Mouse (Mus musculus): ENCODE results near the gene Olfr661. TPM values are rescaled to one million over a fixed set of nuclear protein-coding genes. Genes with fewer than 3 reads are reported as not detected.

Olfr661 gene
- polyA plus RNA-seq (2012; rRNA removed) = not detected in 2 replicates

DNA sequence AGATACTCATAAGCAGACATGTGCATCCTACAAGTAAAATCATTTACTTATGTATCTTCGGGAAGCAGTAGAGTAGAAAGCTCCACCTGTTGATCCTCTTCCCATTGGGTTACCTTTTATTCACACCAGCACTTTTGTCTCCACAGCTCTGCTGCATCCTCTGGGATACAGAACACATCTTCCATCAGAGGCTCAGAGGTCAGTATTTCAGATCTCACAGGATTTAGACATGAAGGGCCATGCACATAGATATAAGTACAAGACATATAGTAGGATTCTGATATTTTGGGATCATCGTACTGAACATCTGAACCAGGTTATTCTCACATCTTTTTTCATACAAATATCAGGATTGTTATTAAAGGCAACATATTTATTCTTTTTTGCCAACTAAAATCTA lies at the start of gene Olfr661:
Olfr661 (plus strand) TSS at position 301 of the 400 bp plus-strand sequence.
- Histone ChIP-seq H3K4me3 (ENCODE audit: insufficient read depth, low read depth, low read length) (no peak within 1 kb of the TSS), H3K27ac (ENCODE audit: insufficient read depth, low read depth, low read length) (no peak within 1 kb of the TSS), H3K4me1 (ENCODE audit: control insufficient read depth, insufficient read depth, low read length) (no peaks in the 10 kb centered on the region), H3K36me3 (ENCODE audit: control insufficient read depth, insufficient read depth, low read length) (no peaks in the 10 kb centered on the region), H3K27me3 (replicated peaks; ENCODE audit: control insufficient read depth, insufficient read depth, low read length) (no peaks in the 10 kb centered on the region; the same call in 1 of the 2 replicates)
- 84% methylated on average over 2 of the region's 2 CpGs for WGBS
- DNase-seq = no peak
- TF ChIP-seq CTCF (conservative IDR thresholded peaks at IDR 0.05; ENCODE audit: insufficient read depth, insufficient read length, low read depth, low read length) (no peak), POLR2A (IDR thresholded peaks at IDR 0.05; ENCODE audit: low read depth, low read length) (no peak)

DNA sequence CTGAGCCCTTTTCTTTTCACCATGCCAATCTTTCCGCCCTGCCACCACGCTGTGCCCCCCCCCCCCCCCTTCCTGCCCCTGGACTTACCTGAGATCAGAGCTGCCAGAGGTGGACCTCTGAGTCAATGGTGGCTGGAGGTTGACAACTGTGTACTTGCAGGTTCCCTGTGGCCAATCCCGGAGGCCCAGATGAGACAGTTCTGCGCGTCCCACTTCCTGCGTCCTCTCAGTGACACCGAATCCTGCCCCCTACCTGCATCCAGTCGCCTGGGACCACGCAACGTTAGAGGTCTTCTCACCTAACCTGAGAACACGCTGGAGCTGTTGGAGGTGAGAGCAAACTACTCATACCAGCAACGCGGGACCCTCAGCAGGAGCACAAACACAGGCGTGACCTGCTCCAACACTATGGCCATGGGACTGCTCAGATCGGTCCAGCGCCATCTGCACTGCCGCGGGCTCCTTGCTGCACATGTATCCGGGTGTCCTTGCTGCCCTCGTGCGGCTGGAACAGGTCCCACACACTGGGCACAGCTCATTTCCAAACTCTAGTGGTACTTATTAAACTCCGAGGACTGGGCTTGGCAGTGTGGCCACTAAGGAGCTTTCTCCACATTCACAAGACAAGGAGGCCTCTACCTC lies 39.3 kb upstream of the Olfr661 start, which contains the start of gene Olfr658:
Olfr658 (minus strand) TSS at position 465 of the 642 bp plus-strand sequence.
- Histone ChIP-seq H3K4me1 (ENCODE audit: control insufficient read depth, insufficient read depth, low read length) (no peaks in the 10 kb centered on the region), H3K27me3 (replicated peaks; ENCODE audit: control insufficient read depth, insufficient read depth, low read length) (no peaks in the 10 kb centered on the region), H3K4me3 (ENCODE audit: insufficient read depth, low read depth, low read length) (no peak within 1 kb of the TSS), H3K27ac (ENCODE audit: insufficient read depth, low read depth, low read length) (no peak within 1 kb of the TSS), H3K36me3 (ENCODE audit: control insufficient read depth, insufficient read depth, low read length) (no peaks in the 10 kb centered on the region)
- peak; percentile 26 for DNase-seq
- WGBS = 28% methylated on average over 21 of the region's 22 CpGs
- TF ChIP-seq POLR2A (IDR thresholded peaks at IDR 0.05; ENCODE audit: low read depth, low read length) (no peak), CTCF (conservative IDR thresholded peaks at IDR 0.05; ENCODE audit: insufficient read depth, insufficient read length, low read depth, low read length) (peak; percentile 51)

DNA sequence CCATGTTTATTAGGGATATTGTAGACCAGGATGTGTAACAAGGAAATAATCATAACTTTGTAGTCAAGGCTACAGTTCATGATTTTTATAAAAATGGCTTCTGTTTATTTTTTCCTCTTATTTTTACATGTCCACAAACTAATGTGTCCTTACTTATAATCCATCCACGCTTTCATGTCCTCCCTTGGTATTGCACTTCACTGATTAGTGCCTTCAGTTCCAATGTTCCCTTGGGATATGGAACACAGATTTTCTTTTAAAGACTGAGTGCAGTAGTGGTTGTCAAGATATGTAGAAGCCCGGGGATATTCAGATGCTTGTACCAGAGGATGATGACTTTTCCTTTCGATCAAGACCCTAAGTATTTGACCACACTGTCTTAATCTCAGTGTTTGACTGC lies 19.8 kb upstream of the Olfr661 start, which contains the start of gene Olfr659:
Olfr659 (plus strand) TSS at position 301 of the 400 bp plus-strand sequence.
- H3K4me3 ChIP-seq (ENCODE audit: insufficient read depth, low read depth, low read length) = no peak within 1 kb of the TSS
- TF ChIP-seq POLR2A (IDR thresholded peaks at IDR 0.05; ENCODE audit: low read depth, low read length) = no peak
- no peak for TF ChIP-seq CTCF (conservative IDR thresholded peaks at IDR 0.05; ENCODE audit: insufficient read depth, insufficient read length, low read depth, low read length)
- no peaks in the 10 kb centered on the region for H3K4me1 ChIP-seq (ENCODE audit: control insufficient read depth, insufficient read depth, low read length)
- no peak within 1 kb of the TSS for H3K27ac ChIP-seq (ENCODE audit: insufficient read depth, low read depth, low read length)
- no peaks in the 10 kb centered on the region for H3K27me3 ChIP-seq (replicated peaks; ENCODE audit: control insufficient read depth, insufficient read depth, low read length)
- 80% methylated on average over 3 of the region's 3 CpGs for WGBS
- no peak for DNase-seq
- no peaks in the 10 kb centered on the region for H3K36me3 ChIP-seq (ENCODE audit: control insufficient read depth, insufficient read depth, low read length)

Other genes with a start within 250 kb of the Olfr661 start
- 2.1 and 4.6 TPM in 2 replicates for gene Trim30a, start 221.3 kb upstream of the Olfr661 start, polyA plus RNA-seq (2012; rRNA removed)
- 0.39 and 0.92 TPM in 2 replicates for gene Trim30d, start 178.7 kb upstream of the Olfr661 start, polyA plus RNA-seq (2012; rRNA removed)
- not detected in 2 replicates for gene Olfr651, start 136.4 kb upstream of the Olfr661 start, polyA plus RNA-seq (2012; rRNA removed)
- gene Olfr652, start 125.6 kb upstream of the Olfr661 start, polyA plus RNA-seq (2012; rRNA removed) = not detected in 2 replicates
- not detected in 2 replicates for gene Olfr653, start 109.2 kb upstream of the Olfr661 start, polyA plus RNA-seq (2012; rRNA removed)
- gene Olfr654, start 99.5 kb upstream of the Olfr661 start, polyA plus RNA-seq (2012; rRNA removed) = not detected in 2 replicates
- not detected in 2 replicates for gene Olfr655, start 84.7 kb upstream of the Olfr661 start, polyA plus RNA-seq (2012; rRNA removed)
- not detected in 2 replicates for gene Olfr656, start 72.5 kb upstream of the Olfr661 start, polyA plus RNA-seq (2012; rRNA removed)
- gene Olfr657, start 61.7 kb upstream of the Olfr661 start, polyA plus RNA-seq (2012; rRNA removed) = not detected in 2 replicates
- gene Olfr658, start 39.2 kb upstream of the Olfr661 start, polyA plus RNA-seq (2012; rRNA removed) = not detected in 2 replicates
- gene Olfr659, start 19.7 kb upstream of the Olfr661 start, polyA plus RNA-seq (2012; rRNA removed) = not detected in 2 replicates
- not detected in 2 replicates for gene Usp17le, start 91.0 kb downstream of the Olfr661 start, polyA plus RNA-seq (2012; rRNA removed)
- not detected in 2 replicates for gene Usp17lb, start 156.1 kb downstream of the Olfr661 start, polyA plus RNA-seq (2012; rRNA removed)
- gene Usp17la, start 170.5 kb downstream of the Olfr661 start, polyA plus RNA-seq (2012; rRNA removed) = not detected in 2 replicates
- gene Olfr665, start 191.5 kb downstream of the Olfr661 start, polyA plus RNA-seq (2012; rRNA removed) = not detected in 2 replicates
- not detected in 2 replicates for gene Olfr666, start 209.5 kb downstream of the Olfr661 start, polyA plus RNA-seq (2012; rRNA removed)
- gene Olfr667, start 235.0 kb downstream of the Olfr661 start, polyA plus RNA-seq (2012; rRNA removed) = not detected in 2 replicates
- gene Olfr668, start 241.6 kb downstream of the Olfr661 start, polyA plus RNA-seq (2012; rRNA removed) = not detected in 2 replicates
- gene Olfr669, start 247.7 kb downstream of the Olfr661 start, polyA plus RNA-seq (2012; rRNA removed) = not detected in 2 replicates